Mouse (Mus musculus) kidney, postnatal 0 days (tissue): ENCODE measurements around the gene Gm21972. TPM values are rescaled to one million over a fixed set of nuclear protein-coding genes. Genes with fewer than 3 reads are reported as not detected.

ENCODE experiments used
- ATAC-seq: fragments of 200-750 bp; cut with Nextera tagmentation; replicated peaks from 2 replicates; pipeline ENCODE4 v1.8.0; 2017; ENCODE audit warnings: low read depth, moderate number of reproducible peaks, moderate TSS enrichment, moderate library complexity; ENCODE audit not compliant: low FRiP score
- DNase-seq: peaks from one replicate; pipeline ENCODE4 v3.0.0-alpha.2; 2016; ENCODE audit warnings: low spot score
- H3K27ac ChIP-seq: fragments of 300-500 bp; sonication (generic); 2 replicates; pipeline ENCODE4 v1.5.1; 2014; ENCODE audit warnings: mild to moderate bottlenecking
- H3K27me3 ChIP-seq: fragments of 300-500 bp; sonication (generic); 2 replicates; pipeline ENCODE4 v1.6.1; 2014; ENCODE audit warnings: low read length, mixed read lengths; ENCODE audit not compliant: insufficient read depth
- H3K36me3 ChIP-seq: fragments of 300-500 bp; sonication (generic); 2 replicates; pipeline ENCODE4 v1.6.1; 2014; ENCODE audit warnings: low read length, mixed read lengths; ENCODE audit not compliant: insufficient read depth
- H3K4me1 ChIP-seq: fragments of 300-500 bp; sonication (generic); replicated peaks from 2 replicates; pipeline ENCODE4 v1.6.1; 2014; ENCODE audit warnings: antibody characterized with exemption, low read length, mixed read lengths; ENCODE audit not compliant: insufficient read depth
- H3K4me2 ChIP-seq: fragments of 300-500 bp; sonication (generic); 2 replicates; pipeline ENCODE4 v1.6.1; 2014; ENCODE audit warnings: mild to moderate bottlenecking, low read length, moderate library complexity, mixed read lengths
- H3K4me3 ChIP-seq: fragments of 300-500 bp; sonication (generic); replicated peaks from 2 replicates; pipeline ENCODE4 v1.5.1; 2014; ENCODE audit warnings: low read depth, low read length
- H3K9ac ChIP-seq: fragments of 300-500 bp; sonication (generic); 2 replicates; pipeline ENCODE4 v1.6.1; 2014; ENCODE audit warnings: low read depth, low read length
- H3K9me3 ChIP-seq: fragments of 300-500 bp; sonication (generic); replicated peaks from 2 replicates; pipeline ENCODE4 v1.6.1; 2016; ENCODE audit warnings: low read length, inconsistent platforms, mixed read lengths
- CTCF ChIP-seq: IDR thresholded peaks from 2 replicates; pipeline ENCODE4 v1.5.1; 2016; ENCODE audit warnings: antibody characterized with exemption, low read depth, mild to moderate bottlenecking, moderate library complexity
- WGBS: fragments of 180-500 bp; shearing (Covaris S2); extraction: QIAGEN DNeasy Blood & Tissue Kit; methylation state at CpG from one replicate; pipeline ENCODE4 v1.1.7; 2014; 5-methylcytosine and 5-hydroxymethylcytosine counted together
- polyA plus RNA-seq: library from polyadenylated mRNA; unstranded; fragments of >200 nt; fragmentation: Nextera tagmentation; extraction: Ambion mirVana; gene quantifications from 2 replicates; pipeline ENCODE4 v1.2.1, GENCODE M21; 2015

Gene Gm21972
- polyA plus RNA-seq, 1 experiment from 2014 or later = not detected

GRCm38 (mm10) chr1:86135315-86135714 lies 1.9 kb downstream of the Gm21972 start:
- ATAC-seq (no peak), DNase-seq (no peak)
- Histone ChIP-seq H3K4me2 (no peak overlapping the region), H3K27ac (no peak overlapping the region), H3K27me3 (no peaks in the 10 kb centered on the region), H3K36me3 (peaks cover 55% of the 10 kb centered on the region), H3K9me3 (no peaks in the 10 kb centered on the region), H3K4me3 (no peak overlapping the region), H3K4me1 (no peaks in the 10 kb centered on the region), H3K9ac (no peak overlapping the region)
- 89% methylated on average over 6 of the region's 6 CpGs for WGBS
- TF ChIP-seq CTCF = no peak

DNA sequence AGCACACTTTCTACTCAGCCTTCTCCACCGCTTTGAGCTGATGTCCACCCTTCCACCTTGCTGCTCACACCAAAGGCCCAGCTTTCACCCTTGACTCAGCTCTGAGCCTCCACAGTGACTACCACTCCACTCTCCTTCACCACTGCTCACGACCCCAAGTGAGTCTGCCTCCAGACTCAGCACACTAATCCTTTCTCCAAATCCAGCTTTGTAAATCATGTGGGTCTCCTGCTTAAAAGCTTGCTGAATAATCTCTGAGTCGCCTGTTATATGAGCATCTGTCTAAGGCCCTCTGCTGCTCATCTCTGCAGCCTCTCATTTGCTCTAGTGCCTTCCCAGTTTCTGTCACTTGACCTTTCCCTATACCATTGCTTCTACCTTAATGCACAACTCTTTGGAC lies 7.6 kb downstream of the Gm21972 start:
- WGBS = 94% methylated on average over 3 of the region's 3 CpGs
- TF ChIP-seq CTCF = no peak
- no peak for DNase-seq
- no peak overlapping the region for H3K27ac ChIP-seq
- no peaks in the 10 kb centered on the region for H3K4me1 ChIP-seq
- peaks cover 37% of the 10 kb centered on the region for H3K36me3 ChIP-seq
- H3K9ac ChIP-seq = no peak overlapping the region
- H3K9me3 ChIP-seq = no peaks in the 10 kb centered on the region
- no peak overlapping the region for H3K4me3 ChIP-seq
- no peak overlapping the region for H3K4me2 ChIP-seq
- ATAC-seq = no peak
- H3K27me3 ChIP-seq = no peaks in the 10 kb centered on the region

DNA sequence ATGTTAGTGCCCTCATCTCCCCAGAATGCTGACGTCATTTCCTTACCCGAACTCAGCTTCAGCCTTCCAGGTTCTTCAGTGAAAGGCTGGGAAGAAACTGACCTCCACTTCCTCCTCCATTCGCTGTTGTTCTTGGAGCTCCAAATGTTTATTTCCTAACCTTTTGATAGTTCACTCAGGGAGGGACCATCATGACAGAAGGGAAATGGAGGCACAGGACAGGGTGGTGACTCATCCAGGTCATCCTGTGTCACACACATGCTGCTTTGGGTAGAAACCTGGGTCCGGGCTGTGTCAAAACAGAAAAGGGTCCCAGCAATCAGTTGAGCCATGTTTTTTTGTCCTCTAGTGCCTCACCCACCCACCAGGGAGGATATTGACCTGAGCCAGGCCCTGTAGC lies 9.7 kb downstream of the Gm21972 start:
- H3K4me1 ChIP-seq = no peaks in the 10 kb centered on the region
- peaks cover 23% of the 10 kb centered on the region for H3K36me3 ChIP-seq
- WGBS = 67% methylated on average over 4 of the region's 4 CpGs
- H3K9me3 ChIP-seq = no peaks in the 10 kb centered on the region
- no peak overlapping the region for H3K9ac ChIP-seq
- no peak overlapping the region for H3K27ac ChIP-seq
- ATAC-seq (no peak), DNase-seq (no peak)
- no peak overlapping the region for H3K4me3 ChIP-seq
- TF ChIP-seq CTCF = no peak
- no peak overlapping the region for H3K4me2 ChIP-seq
- no peaks in the 10 kb centered on the region for H3K27me3 ChIP-seq

GRCm38 (mm10) chr1:86144001-86144944 lies 10.8 kb downstream of the Gm21972 start:
- no peak overlapping the region for H3K4me3 ChIP-seq
- ATAC-seq (no peak), DNase-seq (peak; percentile 42)
- TF ChIP-seq CTCF = peak; percentile 57
- no peaks in the 10 kb centered on the region for H3K27me3 ChIP-seq
- WGBS = 77% methylated on average over 21 of the region's 21 CpGs
- H3K27ac ChIP-seq = no peak overlapping the region
- no peak overlapping the region for H3K9ac ChIP-seq
- H3K4me1 ChIP-seq = no peaks in the 10 kb centered on the region
- H3K9me3 ChIP-seq = no peaks in the 10 kb centered on the region
- H3K36me3 ChIP-seq = peaks cover 13% of the 10 kb centered on the region; the same call in 1 of the 2 replicates
- H3K4me2 ChIP-seq = no peak overlapping the region

- Histone ChIP-seq H3K27me3 (no peaks in the 10 kb centered on the region), H3K9me3 (no peaks in the 10 kb centered on the region), H3K9ac (no peak overlapping the region), H3K4me3 (no peak overlapping the region), H3K27ac (no peak overlapping the region), H3K4me2 (no peak overlapping the region), H3K4me1 (no peaks in the 10 kb centered on the region), H3K36me3 (no peaks in the 10 kb centered on the region)
- DNase-seq (no peak), ATAC-seq (no peak)
- WGBS = 72% methylated on average over 5 of the region's 5 CpGs
- no peak for TF ChIP-seq CTCF
Observed at GRCm38 (mm10) chr1:86146293-86146692, 12.9 kb downstream of the Gm21972 start.

GRCm38 (mm10) chr1:86147557-86147956 lies 14.1 kb downstream of the Gm21972 start:
- no peak overlapping the region for H3K27ac ChIP-seq
- no peak overlapping the region for H3K9ac ChIP-seq
- TF ChIP-seq CTCF = no peak
- no peak for ATAC-seq
- DNase-seq = no peak
- 57% methylated on average over 5 of the region's 5 CpGs for WGBS
- no peaks in the 10 kb centered on the region for H3K27me3 ChIP-seq
- no peak overlapping the region for H3K4me3 ChIP-seq
- no peak overlapping the region for H3K4me2 ChIP-seq
- H3K9me3 ChIP-seq = no peaks in the 10 kb centered on the region
- no peaks in the 10 kb centered on the region for H3K36me3 ChIP-seq
- H3K4me1 ChIP-seq = no peaks in the 10 kb centered on the region
